Mouse (Mus musculus): ENCODE measurements around the gene Etnk1. TPM values are rescaled to one million over a fixed set of nuclear protein-coding genes. Genes with fewer than 3 reads are reported as not detected.

The Etnk1 gene
- total RNA-seq, 2 experiments from 2014 or later: 38.0 to 54.0 TPM

DNA sequence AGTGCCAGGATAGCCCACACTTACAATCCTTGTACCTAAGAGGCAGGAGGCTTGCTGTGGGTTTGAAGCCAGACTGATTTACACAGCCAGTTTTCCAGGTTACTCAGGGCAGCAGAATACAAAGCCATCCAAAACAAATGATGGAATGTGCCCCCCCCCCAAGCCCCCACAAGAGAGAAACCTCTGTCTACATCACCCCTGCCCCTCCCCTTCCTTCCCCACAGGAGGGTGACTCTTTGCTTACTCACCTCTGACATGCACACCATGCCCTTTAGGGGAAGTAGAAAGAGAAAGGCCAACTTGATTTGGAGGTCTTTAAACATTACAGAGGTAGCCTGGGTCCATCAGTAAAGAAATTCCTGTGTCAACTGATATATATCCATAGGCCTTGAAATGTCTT is 18.2 kb upstream of the Etnk1 start:
- ATAC-seq (replicated peaks; ENCODE audit: poor library complexity, severe bottlenecking): peak; percentile 37

DNA sequence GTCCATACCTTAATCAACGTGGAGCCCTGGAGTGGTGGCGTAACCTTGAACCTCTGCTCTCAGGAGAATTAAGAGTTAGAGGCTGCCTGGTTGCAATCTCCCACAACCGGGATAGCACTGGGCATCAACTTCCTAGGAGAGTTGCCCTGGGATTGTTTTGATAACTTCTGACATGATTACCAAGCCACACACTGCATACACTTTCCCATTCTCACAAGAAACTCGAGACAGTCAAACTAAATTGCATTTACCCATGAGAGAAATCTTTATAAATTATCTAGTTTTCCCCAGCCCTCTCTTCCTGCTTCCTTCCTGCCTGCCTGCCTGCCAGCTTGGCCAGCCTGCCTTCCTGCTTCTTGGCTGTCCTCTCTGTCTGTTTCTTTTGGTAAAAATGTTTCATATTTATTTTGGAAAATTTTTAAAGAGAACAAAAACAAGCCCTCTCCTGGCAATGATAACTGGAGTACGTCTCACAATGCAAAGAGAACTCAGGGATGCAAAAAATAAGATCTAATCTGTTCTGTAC is 17.2 kb upstream of the Etnk1 start:
- ATAC-seq (replicated peaks; ENCODE audit: poor library complexity, severe bottlenecking): no peak

DNA sequence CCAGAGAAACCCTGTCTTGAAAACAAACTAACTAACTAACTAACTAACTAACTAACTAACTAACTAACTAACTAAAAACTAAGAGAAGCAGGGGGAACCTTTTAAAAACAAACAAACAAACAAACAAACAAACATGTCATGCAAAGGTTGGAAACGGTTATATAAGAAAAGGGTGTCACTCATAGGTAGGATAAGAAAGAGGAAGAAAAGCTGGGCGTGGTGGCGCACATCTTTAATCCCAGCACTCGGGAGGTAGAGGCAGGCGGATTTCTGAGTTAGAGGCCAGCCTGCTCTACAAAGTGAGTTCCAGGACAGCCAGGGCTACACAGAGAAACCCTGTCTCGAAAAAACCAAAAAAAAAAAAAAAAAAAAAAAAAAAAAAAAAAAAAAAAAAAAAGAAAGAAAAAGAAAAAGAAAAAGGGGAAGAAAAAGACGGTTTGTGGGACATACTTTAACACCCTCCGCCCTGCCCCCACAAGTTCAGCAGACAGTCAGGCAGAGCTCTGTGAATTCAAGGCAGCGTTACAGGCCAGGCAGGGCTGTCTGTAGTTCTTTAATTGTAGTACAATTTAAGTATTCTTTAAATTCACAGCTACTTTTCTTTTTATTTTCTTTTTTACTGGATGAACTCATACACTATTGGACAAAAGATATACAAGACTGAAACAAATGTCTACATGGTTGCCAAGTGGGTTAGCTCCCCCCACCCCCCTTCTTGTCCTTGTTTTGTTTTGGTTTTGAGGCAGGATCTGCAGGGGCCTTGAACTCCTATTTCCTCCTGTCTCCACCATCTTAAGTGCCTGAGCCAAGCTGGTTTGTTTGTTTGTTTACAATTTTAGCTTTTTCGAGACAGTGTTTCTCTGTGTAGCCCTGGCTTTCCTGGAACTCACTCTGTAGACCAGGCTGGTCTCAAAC is 15.7 kb upstream of the Etnk1 start:
- ATAC-seq (replicated peaks; ENCODE audit: poor library complexity, severe bottlenecking): 0 out of 2 replicates have a peak, but pooled peaks have one; percentile 36

DNA sequence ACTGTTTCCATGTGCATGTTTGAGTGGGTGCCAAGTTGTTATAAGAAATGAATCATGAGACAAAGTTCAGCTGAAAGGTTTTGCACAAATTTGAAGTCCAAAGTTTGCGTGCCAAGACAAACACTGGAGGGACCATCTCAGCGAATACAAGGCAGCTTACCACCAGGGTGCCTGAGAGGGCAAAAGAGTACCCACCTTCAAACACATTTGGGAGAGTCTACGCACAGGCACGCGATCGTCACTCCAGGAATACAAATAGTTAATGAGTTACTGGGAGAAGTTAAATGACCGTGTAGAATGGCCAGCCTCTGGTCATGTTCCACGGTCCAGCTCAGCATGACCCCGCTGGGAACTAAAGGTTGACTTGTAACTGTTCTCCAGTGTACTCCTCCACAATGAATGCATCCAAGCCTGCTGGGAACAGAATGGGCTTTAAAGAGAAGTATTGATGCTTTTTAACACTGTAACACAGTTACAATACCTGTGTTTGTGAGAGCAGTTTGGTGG is 14.6 kb upstream of the Etnk1 start:
- ATAC-seq (replicated peaks; ENCODE audit: poor library complexity, severe bottlenecking): no peak

DNA sequence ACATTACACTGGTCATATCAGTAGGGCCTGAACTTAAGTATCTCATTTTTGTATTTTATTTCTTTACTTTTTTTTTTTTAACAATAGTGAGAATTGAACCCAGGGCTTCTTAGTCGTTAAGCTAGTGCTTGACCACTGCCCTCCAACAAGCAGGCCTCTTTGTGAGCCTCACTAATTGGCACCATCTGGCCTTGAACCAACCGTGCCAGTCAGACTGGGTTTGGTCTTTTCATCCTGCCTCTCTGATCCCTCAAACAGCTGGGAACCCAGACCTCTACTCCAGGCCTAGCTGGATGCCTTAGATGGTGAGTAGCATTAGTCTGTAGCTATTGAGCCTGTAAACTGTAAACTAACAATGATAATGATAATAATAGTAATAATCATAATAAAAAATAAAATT is 13.9 kb upstream of the Etnk1 start:
- ATAC-seq (replicated peaks; ENCODE audit: poor library complexity, severe bottlenecking): no peak

DNA sequence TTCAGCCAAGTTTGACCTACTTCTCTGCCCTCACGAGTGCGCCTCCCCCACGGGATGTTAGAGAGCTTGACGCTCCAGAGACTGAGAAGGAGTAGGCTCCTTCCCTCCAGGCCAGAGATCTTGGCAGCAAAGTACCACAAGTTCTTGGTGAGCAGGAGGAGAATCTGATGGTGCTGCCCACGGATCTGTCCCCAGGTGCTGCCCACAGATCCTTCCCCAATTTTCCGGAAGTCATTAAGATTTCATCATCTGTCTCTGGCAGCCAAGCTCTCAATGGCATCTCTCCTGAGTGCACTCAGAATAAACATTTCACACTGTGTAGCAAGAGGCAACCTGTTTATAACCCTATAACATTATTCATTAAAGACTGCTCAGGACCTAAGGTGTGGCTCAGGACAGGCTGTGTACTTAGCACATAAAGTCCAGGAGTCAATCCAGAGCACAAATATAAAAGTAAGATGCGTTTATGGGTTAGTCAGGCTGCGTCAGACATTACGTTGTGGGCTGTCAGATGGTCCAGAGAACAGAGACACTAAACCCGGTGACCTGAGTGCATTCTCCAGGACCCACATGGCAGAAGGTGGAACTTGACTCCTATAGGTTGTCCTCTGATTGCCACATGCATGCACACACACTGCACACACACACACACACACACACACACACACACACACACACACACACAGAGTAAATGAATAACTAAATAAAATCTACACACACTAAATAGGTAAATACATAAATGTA is 13.1 kb upstream of the Etnk1 start:
- ATAC-seq (replicated peaks; ENCODE audit: poor library complexity, severe bottlenecking): peak; percentile 79

DNA sequence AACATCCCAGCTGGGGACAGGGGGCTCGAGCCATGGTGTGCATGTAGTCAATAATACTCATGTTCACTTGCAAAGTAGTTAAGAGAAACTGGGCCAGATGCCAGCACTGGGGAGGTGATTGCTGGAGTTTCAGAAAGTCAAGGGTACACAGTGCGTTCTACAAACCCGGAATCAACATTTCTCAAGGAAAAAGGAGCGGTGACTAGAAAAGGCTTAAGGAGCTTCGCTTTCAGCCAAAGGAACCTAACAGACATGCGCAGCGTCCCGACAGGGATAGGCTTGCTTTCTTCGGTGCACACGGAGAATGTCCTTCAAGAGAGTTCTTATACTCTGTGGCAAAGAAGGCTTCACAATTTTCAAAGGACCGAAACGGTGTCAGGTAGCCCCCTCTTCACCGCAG is 12.1 kb upstream of the Etnk1 start:
- no peak for ATAC-seq (replicated peaks; ENCODE audit: poor library complexity, severe bottlenecking)

DNA sequence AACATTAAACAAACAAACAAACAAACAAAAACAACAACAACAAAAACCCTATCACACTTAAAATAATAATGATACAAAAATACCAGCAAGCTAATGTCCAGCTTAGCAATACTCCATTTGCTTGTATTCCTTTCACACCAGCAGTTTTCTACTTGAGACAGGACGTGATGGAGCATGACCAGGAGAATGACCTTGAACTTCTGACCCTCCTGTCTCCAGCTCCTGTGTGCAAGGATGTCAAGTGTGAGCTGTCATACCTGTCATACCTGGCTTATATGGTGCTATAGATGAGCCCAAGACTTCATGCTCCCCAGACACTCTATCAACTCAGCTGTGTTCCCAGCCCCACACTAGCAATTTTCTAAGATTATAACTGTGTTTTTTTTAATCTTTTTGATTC is 11.0 kb upstream of the Etnk1 start:
- ATAC-seq (replicated peaks; ENCODE audit: poor library complexity, severe bottlenecking): no peak

DNA sequence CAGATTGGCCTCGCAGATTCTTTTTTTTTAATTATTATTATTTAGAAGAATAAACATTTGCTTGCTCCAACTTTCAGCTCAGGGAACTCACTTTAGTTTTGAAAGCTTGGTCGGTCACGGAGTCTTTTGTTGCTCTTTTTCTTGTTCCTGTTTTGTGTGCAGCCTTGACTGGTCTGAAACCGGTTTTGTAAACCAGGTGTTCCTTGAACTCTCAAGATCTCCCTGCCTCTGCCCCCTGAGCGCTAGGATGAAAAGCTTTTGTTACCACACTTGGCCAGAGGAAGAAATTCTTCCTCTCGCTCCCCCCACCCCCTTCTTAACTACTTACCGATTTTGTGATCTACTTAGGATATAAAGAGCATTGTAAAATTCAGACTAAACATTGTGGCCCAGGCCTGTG is 10.3 kb upstream of the Etnk1 start:
- ATAC-seq (replicated peaks; ENCODE audit: poor library complexity, severe bottlenecking): peak; percentile 36; the same call in 1 of the 2 replicates

DNA sequence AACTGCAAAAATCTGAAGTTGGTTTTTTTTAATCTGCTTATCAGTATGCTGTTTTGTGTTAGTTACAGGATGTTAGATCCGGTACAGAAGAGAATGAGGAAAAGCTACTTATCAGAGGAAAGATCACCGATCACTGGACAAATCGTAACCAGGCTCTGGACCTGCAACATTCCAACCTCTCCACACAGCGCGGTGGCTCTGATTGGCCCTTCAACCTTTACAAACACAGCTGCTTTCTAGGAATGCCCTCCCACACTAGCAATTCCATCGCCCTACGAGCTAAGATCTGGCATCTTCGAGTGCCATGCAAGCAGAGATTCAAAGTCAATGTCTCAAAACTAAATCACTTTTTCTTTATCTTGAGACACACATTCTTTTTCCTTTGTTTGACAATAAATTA is 9.6 kb upstream of the Etnk1 start:
- no peak for ATAC-seq (replicated peaks; ENCODE audit: poor library complexity, severe bottlenecking)

DNA sequence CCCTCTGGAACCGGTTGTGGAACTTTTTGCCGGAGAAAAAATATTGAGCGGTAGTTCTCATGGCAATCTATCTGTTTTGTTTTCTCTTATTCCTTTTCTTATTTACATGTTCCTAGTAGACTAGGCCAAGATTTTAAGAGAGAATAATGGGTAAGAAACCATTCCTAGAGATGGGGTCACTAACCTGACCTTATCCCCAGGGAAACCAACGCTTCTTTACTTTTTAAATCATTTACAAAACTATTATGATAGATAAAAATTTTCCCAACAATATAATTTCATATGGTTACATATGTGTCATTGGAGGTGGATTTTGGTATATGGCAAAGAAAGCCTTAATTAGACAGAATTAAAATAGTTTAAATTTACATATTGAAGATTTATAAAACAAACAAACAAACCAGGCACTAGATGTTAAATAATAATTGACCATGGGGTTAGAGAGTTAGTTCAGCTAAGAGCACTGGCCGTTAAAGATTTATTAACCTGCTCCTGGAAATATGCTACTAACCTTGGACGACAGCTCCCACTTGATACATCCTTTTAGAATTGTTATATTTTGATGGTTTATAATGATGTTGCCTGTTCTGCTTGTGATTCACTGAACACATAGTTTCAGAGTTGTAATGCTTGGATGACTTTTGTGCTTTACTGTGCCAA is 6.3 kb upstream of the Etnk1 start:
- no peak for ATAC-seq (replicated peaks; ENCODE audit: poor library complexity, severe bottlenecking)

DNA sequence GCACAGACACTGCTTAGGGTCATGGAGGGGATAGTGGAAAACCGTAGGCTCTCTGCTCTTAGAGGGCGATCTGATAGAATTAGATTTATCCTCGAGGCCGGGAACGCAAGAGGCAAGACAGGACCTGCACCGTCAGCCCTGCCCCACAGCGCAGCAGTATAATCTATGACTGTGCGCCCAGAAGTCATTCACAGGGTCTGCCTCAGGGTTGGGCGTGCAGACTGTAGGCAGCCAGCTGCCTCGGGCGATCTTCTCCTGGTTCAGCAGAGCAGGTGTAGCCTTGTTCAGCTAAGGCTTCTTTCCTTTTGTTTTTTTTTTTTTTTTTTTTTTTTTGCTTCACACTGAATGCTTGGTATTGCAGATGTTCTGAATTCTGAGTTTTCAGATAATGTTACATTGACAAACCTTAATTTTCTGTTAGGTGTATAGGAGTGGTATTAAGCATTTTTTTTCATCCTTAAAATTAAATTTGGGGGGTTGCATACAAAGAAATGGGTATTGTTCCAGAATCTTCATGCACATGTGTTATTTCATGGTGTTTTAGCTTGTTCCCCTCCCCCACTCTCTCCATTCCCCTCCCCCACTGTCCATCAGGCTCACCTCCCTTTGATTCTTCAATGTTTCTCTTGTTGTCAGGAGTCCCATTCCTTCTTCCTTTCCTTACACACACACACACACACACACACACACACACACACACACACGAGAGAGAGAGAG is 4.7 kb upstream of the Etnk1 start:
- no peak for ATAC-seq (replicated peaks; ENCODE audit: poor library complexity, severe bottlenecking)

DNA sequence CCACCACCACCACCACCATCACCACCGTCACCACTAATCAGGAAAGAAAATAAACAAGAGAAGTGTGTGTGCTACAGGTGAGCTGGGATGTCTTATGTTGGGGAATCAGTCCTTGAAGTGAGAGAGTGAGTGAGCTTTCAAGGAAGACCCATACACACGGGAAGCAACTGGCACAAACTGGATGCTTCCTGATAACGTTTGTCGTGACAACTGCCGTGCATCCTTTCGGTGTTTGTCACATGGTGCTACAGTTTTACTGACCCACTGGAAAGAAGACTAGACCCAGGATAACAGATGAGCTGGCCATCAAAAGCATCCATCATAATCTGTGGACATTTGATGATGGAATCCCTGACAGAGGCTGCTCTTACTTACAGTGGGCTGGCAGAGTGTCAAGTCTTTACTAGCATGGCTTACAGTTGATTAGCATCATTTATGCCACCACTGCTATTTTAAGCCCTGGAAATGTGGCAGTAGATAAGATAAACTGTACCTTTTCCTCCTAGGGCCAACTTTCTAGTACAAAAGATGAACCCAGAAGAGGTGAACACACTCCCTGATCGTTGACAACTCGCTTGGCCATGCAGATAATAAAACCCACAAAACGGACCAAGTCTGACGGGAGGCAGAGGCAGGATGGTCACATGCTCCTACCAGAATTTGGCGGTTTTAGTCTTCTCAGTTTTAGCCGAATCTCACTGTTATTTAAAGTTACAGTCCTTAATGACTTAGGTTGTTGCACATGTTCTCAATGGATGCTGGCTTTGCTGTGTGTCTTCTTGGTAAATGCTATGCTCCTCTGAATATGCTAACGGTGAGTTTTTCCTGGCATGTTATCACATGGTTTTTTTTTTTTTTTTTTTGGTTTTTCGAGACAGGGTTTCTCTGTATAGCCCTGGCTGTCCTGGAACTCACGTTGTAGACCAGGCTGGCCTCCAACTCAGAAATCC is 2.8 kb upstream of the Etnk1 start:
- no peak for ATAC-seq (replicated peaks; ENCODE audit: poor library complexity, severe bottlenecking)

DNA sequence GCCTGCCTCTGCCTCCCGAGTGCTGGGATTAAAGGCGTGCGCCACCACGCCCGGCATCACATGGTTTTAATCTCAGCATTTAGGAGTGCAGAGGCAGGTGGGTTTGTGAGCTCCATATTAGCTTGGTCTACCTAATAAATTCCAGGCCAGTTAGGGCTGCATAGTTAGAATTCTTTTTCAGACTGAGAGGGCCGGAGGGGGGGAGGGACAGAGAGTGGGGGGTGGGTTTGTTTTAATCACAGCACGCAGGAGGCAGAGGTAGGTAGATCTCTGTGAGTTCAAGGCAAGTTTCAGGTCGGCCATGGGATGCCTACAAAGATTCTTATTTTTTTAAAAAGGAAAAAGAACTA is 2.1 kb upstream of the Etnk1 start:
- ATAC-seq (replicated peaks; ENCODE audit: poor library complexity, severe bottlenecking): no peak

DNA sequence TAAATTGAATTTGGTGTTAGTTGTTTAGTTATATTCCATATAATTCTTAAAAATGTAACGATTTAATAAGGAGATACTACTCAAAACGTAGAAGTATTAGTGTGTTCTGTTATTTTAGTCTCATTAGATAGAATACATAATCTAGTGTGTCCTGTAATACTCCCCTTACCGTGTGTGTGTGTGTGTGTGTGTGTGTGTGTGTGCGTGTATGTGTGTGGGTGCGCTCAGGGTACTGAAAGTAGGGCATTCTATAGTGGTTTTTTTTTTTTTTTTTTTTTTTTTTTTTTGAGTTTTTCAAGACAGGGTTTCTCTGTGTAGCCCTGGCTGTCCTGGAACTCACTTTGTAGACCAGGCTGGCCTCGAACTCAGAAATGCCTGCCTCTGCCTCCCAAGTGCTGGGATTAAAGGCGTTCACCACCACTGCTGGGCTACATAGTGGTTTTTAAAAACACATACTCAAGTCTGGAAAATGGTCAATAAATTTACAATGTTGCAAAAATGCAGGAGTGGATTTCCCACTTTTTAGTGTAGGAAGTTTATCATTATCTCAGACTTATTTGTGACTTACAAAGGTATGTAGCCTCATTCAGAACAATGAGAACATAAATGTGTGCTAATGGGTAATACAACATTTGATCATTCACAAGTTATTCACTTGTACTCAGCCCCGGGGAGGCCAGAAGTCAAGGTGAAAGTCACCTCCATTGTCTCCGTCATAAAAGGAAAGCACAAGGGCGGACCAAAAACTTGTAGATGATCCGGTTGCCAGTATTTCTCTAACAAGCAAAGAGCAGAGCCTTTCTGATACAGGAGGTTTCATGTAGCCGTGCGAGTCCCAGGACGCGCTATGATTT is 1.4 kb upstream of the Etnk1 start:
- ATAC-seq (replicated peaks; ENCODE audit: poor library complexity, severe bottlenecking): no peak

DNA sequence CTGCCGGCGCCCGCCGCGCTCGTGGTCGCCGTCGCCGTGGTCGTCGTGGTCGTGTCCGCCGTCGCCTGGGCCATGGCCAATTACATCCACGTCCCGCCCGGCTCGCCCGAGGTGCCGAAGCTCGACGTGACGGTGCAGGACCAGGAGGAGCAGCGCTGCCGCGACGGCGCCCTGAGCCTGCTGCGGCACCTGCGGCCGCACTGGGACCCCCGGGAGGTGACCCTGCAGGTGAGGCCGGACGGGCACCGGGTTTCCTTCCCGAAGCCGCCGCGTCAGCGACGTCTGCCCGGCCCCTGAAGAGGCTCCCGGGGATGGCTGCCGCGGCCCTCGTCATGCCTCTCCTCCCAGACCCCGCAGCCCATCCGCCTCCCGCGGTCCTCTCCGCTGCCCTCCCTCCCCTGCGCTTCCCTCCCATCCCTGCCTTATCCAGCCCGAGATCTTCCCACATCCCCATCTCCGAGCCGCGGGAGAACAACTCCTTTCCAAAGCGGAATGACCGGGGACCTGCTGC is 443 bp downstream of the Etnk1 start:
- ATAC-seq (replicated peaks; ENCODE audit: poor library complexity, severe bottlenecking): no peak

DNA sequence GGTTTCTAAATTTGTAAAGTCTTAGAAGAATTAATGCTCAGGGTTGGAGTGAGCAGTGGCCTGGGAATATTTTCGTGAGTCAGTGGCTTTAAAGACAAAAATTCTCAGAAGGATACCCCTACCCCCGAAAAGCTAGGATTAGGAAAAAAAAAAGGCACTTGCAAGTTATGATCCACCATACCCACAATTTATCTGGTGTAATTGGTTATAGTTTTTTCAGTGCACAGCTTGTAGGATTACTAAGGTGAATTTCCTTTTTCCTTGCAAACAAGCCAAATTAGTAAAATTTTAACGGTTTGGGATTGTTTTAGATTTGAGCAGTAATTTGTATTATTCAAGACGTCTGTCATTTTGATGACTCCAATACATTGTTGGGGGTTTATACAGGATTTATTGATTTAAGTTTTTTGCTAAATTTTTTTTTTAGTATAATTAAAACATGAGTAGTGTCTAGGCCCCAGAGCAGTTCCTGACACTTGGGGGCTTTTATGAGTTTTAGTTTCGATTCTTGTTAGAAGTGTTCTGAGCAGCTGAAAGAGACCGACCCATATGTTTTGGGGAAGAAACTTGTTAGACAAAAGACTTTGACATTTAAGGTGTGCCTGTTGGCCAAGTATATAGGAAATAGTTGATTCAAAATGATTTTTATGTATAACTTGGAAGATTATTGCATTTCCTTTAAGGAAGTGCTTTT is 1.1 kb downstream of the Etnk1 start:
- no peak for ATAC-seq (replicated peaks; ENCODE audit: poor library complexity, severe bottlenecking)

Measured in granulocyte monocyte progenitor cell, adult 5-6 weeks (primary cell).